Mouse (Mus musculus) large intestine, adult 2 months (tissue): ENCODE data around the gene Coq6. TPM values are rescaled to one million over a fixed set of nuclear protein-coding genes. Genes with fewer than 3 reads are reported as not detected.

Source experiments
- polyA plus RNA-seq: library from polyadenylated mRNA; depleted of rRNA; stranded (reverse); fragments of >200 nt; gene quantifications from 2 replicates; pipeline ENCODE4 v1.2.3, GENCODE M21; 2012; rRNA removed

Coq6 gene
- polyA plus RNA-seq, 1 experiment: 43.2 TPM

Other genes with a start within 250 kb of the Coq6 start
- gene Dnal1, start 247.3 kb upstream of the Coq6 start, polyA plus RNA-seq: 0.69 and 1.2 TPM in 2 replicates
- 0.16 and 0.22 TPM in 2 replicates for gene Pnma1, start 213.2 kb upstream of the Coq6 start, polyA plus RNA-seq
- gene Elmsan1, start 142.8 kb upstream of the Coq6 start, polyA plus RNA-seq: 9.1 and 15.3 TPM in 2 replicates
- 9.4 and 13.3 TPM in 2 replicates for gene Ptgr2, start 76.4 kb upstream of the Coq6 start, polyA plus RNA-seq
- gene Zfp410, start 44.8 kb upstream of the Coq6 start, polyA plus RNA-seq: 29.4 and 35.1 TPM in 2 replicates
- gene Fam161b, start 176 bp downstream of the Coq6 start, polyA plus RNA-seq: 0.62 and 0.64 TPM in 2 replicates
- 16.7 and 33.8 TPM in 2 replicates for gene Entpd5, start 47.4 kb downstream of the Coq6 start, polyA plus RNA-seq
- 0.04 and 0.10 TPM in 2 replicates for gene Bbof1, start 47.4 kb downstream of the Coq6 start, polyA plus RNA-seq
- 4.2 and 4.7 TPM in 2 replicates for gene Rnf113a2, start 55.5 kb downstream of the Coq6 start, polyA plus RNA-seq
- 4.7 and 7.5 TPM in 2 replicates for gene Aldh6a1, start 89.3 kb downstream of the Coq6 start, polyA plus RNA-seq
- gene Lin52, start 89.8 kb downstream of the Coq6 start, polyA plus RNA-seq: 6.4 and 7.6 TPM in 2 replicates
- not detected in 2 replicates for gene Vsx2, start 208.1 kb downstream of the Coq6 start, polyA plus RNA-seq